Mouse (Mus musculus) heart, embryonic 16.5 days (tissue): ENCODE measurements around the gene Tnfrsf18. TPM values are rescaled to one million over a fixed set of nuclear protein-coding genes. Genes with fewer than 3 reads are reported as not detected.
A peak's percentile ranks its signal among the peaks of the same experiment; 100 is the strongest.

Experiments used
- ATAC-seq: fragments of 200-750 bp; cut with Nextera tagmentation; replicated peaks from 2 replicates; pipeline ENCODE4 v1.8.0; 2017; ENCODE audit warnings: moderate number of reproducible peaks; ENCODE audit not compliant: insufficient read depth, low FRiP score; ENCODE audit errors: extremely low read depth
- H3K27ac ChIP-seq: fragments of 300-500 bp; sonication (generic); 2 replicates; pipeline ENCODE4 v1.5.1; 2014; ENCODE audit warnings: mild to moderate bottlenecking, low read length, control low read depth, moderate library complexity
- H3K27me3 ChIP-seq: fragments of 300-500 bp; sonication (generic); 2 replicates; pipeline ENCODE4 v1.6.1; 2014; ENCODE audit warnings: low read length, mixed read lengths; ENCODE audit not compliant: control insufficient read depth, insufficient read depth
- H3K36me3 ChIP-seq: fragments of 300-500 bp; sonication (generic); 2 replicates; pipeline ENCODE4 v1.6.1; 2014; ENCODE audit not compliant: control insufficient read depth, insufficient read depth
- H3K4me1 ChIP-seq: fragments of 300-500 bp; sonication (generic); 2 replicates; pipeline ENCODE4 v1.6.1; 2014; ENCODE audit warnings: low read length, mixed read lengths; ENCODE audit not compliant: control insufficient read depth, insufficient read depth
- H3K4me2 ChIP-seq: fragments of 300-500 bp; sonication (generic); 2 replicates; pipeline ENCODE4 v1.6.1; 2014; ENCODE audit warnings: low read depth, mild to moderate bottlenecking, control low read depth, low read length
- H3K4me3 ChIP-seq: fragments of 300-500 bp; sonication (generic); 2 replicates; pipeline ENCODE4 v1.5.1; 2014; ENCODE audit warnings: mild to moderate bottlenecking, control low read depth, low read length
- H3K9ac ChIP-seq: fragments of 300-500 bp; sonication (generic); 2 replicates; pipeline ENCODE4 v1.6.1; 2014; ENCODE audit warnings: low read length, control low read depth
- H3K9me3 ChIP-seq: fragments of 300-500 bp; sonication (generic); replicated peaks from 2 replicates; pipeline ENCODE4 v1.6.1; 2016; ENCODE audit warnings: low read length; ENCODE audit not compliant: control insufficient read depth
- WGBS: fragments of 180-500 bp; shearing (Covaris S2); extraction: QIAGEN DNeasy Blood & Tissue Kit; methylation state at CpG from one replicate; pipeline ENCODE4 v1.1.7; 2014; 5-methylcytosine and 5-hydroxymethylcytosine counted together
- polyA plus RNA-seq: library from polyadenylated mRNA; unstranded; fragments of >200 nt; fragmentation: Nextera tagmentation; extraction: Ambion mirVana; gene quantifications from 2 replicates; pipeline ENCODE4 v1.2.1, GENCODE M21; 2015

Gene Tnfrsf18
- polyA plus RNA-seq, 1 experiment from 2014 or later: 2.6 TPM

DNA sequence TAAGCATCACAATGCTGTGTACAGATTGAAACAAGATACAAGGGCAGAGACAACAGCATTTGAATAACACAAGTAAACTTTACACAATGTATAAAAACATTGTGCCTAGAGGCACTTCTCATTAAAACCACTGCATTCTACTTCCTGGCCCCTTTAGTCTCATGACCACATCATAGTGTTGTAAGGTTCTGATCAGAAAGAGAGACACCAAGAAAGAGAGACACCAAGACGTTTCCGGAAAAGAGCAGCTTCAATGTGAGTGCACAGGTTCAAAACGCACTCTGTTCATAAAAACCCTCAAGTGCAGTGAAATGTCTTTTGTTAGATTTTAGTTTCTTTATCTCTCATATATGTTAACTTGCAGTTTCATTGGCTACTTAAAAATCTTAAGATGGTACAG, 21.9 kb upstream of the Tnfrsf18 start:
- no peaks in the 10 kb centered on the region for H3K4me1 ChIP-seq
- WGBS: 80% methylated on average over 3 of the region's 3 CpGs
- H3K9me3 ChIP-seq: no peaks in the 10 kb centered on the region
- peaks cover 66% of the 10 kb centered on the region for H3K36me3 ChIP-seq
- ATAC-seq: no peak
- no peak overlapping the region for H3K9ac ChIP-seq
- no peak overlapping the region for H3K4me3 ChIP-seq
- H3K4me2 ChIP-seq: no peak overlapping the region
- H3K27ac ChIP-seq: no peak overlapping the region
- no peaks in the 10 kb centered on the region for H3K27me3 ChIP-seq

DNA sequence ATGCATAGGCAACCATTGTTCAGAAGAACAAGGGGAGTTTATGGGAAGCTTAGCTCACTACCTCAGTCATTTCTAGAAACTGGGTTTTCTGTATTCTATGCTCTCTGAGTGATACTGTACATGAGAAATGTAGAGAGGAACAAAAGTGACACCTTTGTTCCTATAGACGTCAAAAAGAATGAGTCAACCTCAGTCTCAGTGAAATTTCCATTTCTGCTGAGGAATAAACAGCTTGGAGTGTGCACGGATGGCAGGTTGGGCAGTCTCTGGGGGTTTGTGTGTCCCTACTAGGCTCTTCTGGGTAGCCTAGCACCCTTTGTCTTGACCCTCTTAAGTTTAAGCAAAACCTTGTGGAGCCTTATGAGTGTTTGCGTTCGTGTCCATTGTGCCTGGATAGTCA, 17.6 kb upstream of the Tnfrsf18 start:
- no peaks in the 10 kb centered on the region for H3K9me3 ChIP-seq
- H3K27ac ChIP-seq: no peak overlapping the region
- ATAC-seq: no peak
- H3K4me3 ChIP-seq: no peak overlapping the region
- H3K4me2 ChIP-seq: no peak overlapping the region
- H3K36me3 ChIP-seq: peaks cover 50% of the 10 kb centered on the region
- H3K4me1 ChIP-seq: no peaks in the 10 kb centered on the region
- no peaks in the 10 kb centered on the region for H3K27me3 ChIP-seq
- 93% methylated on average over 4 of the region's 4 CpGs for WGBS
- no peak overlapping the region for H3K9ac ChIP-seq

DNA sequence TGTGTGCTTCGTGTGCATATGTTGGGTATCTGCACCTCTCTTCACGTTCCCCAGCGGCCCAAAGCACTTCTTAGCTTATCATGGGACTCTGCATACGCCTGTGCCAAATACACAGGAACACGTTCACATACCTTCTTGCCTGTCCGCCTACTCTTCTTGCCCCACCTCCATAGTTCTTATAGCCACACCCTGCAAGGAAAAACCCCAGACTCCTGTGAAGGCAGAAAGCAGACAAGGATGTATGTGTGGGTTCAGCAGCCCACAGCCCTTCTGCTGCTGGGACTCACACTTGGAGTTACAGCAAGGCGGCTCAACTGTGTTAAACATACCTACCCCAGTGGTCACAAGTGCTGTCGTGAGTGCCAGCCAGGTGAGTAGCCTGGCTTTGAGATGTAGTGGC, 12.3 kb upstream of the Tnfrsf18 start, which contains the start of gene Tnfrsf4:
TSS of gene Tnfrsf4 (plus strand) at position 207 of the 400 bp plus-strand sequence.
- H3K4me1 ChIP-seq: no peaks in the 10 kb centered on the region
- no peak within 1 kb of the TSS for H3K4me3 ChIP-seq
- WGBS: 72% methylated on average over 8 of the region's 8 CpGs
- peaks cover 25% of the 10 kb centered on the region for H3K36me3 ChIP-seq
- no peak within 1 kb of the TSS for H3K4me2 ChIP-seq
- H3K9me3 ChIP-seq: no peaks in the 10 kb centered on the region
- no peak within 1 kb of the TSS for H3K27ac ChIP-seq
- H3K9ac ChIP-seq: no peak within 1 kb of the TSS
- no peak for ATAC-seq
- no peaks in the 10 kb centered on the region for H3K27me3 ChIP-seq

DNA sequence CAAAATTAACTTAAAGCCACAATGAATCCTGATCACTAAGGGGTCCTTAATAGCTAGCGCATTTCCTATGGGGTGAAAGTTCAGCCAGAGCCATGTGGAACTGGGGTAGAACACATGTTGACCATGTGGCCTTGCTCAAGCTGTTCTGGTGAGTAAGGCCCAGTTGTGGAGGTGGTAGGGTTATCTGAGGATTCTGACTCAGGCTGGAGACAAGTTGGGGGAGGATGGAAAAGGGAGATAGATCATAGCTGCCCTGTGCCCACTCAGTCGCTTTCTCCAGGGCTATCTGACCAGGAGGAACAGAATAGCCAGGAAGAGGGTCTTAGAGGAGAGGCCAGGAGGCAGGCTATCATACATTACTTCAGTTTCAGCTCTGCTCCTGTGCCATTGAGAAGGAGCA, 11.5 kb upstream of the Tnfrsf18 start:
- 81% methylated on average over 2 of the region's 2 CpGs for WGBS
- Histone ChIP-seq H3K4me3 (no peak overlapping the region), H3K9me3 (no peaks in the 10 kb centered on the region), H3K27ac (no peak overlapping the region), H3K4me1 (no peaks in the 10 kb centered on the region), H3K9ac (no peak overlapping the region), H3K36me3 (peaks cover 17% of the 10 kb centered on the region), H3K4me2 (no peak overlapping the region), H3K27me3 (no peaks in the 10 kb centered on the region)
- ATAC-seq: no peak

DNA sequence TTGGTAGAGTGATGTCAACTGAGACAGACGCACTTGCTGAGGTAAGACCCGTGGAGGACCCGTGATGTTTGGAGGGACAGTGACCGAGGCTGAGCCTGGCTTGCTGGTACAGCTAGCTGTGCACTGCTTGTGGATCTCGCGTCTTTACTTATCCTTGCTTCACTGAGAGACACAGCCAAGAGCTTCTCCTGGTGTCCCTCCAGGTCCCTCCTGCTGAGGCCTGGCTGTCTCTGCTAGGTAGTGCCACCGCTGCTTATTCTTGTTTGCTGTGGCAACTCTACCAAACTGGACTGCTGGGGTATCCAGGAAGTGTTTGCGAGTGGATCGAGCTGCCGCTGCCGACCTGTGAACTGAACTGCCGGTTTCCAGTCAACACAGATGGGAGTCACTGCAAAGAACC, 6.2 kb upstream of the Tnfrsf18 start:
- H3K36me3 ChIP-seq: peaks cover 4% of the 10 kb centered on the region; the same call in 1 of the 2 replicates
- 85% methylated on average over 12 of the region's 12 CpGs for WGBS
- no peaks in the 10 kb centered on the region for H3K9me3 ChIP-seq
- no peak overlapping the region for H3K4me2 ChIP-seq
- H3K9ac ChIP-seq: no peak overlapping the region
- no peak overlapping the region for H3K4me3 ChIP-seq
- H3K4me1 ChIP-seq: peaks cover 4% of the 10 kb centered on the region
- ATAC-seq: no peak
- H3K27me3 ChIP-seq: no peaks in the 10 kb centered on the region
- no peak overlapping the region for H3K27ac ChIP-seq

DNA sequence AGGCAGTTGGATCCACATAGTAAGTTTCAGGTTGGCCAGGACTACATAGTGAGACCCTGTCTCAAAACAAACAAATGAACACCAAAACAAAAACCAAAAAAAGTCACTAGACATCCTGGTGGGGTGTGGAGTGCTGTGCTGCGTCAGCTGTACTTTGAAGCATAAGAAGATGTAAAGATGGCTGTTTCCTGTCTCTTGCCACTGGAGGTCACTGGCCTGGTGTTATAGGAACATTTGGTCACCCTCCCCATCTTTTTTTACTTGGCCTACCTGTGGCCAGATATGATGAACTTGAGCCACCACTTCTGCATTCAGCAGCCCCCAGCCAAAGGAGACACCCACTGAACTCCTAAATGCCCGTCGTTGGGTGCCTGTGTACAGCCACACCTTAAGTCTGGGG, 4.6 kb upstream of the Tnfrsf18 start:
- WGBS: 51% methylated on average over 3 of the region's 3 CpGs
- Histone ChIP-seq H3K36me3 (no peaks in the 10 kb centered on the region), H3K4me1 (peaks cover 15% of the 10 kb centered on the region), H3K4me3 (no peak overlapping the region), H3K9ac (no peak overlapping the region), H3K4me2 (no peak overlapping the region), H3K27me3 (no peaks in the 10 kb centered on the region), H3K9me3 (no peaks in the 10 kb centered on the region), H3K27ac (no peak overlapping the region)
- ATAC-seq: no peak

DNA sequence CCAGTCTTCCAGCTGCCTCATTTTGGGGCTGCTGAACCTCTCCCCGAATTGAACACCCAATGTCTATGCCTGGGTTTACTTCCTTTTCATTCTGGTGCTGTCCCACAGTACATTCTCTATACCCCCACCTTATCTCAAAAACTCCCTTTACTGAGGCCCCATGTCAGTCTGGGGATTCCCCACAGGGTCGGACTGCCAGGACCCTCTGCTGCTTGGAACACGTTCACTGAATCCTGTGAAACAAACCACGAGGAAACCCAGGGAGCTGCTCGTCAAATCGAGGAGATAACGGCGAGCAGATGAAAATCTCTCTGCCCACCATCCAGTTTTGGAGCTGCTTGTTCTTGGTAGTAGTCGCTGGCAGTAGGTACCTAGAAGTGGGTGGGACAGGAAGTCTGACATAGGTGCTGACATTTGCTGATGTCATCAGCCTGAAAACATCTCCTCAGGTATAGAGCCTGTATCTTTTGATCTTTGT, 4.0 kb upstream of the Tnfrsf18 start:
- no peak overlapping the region for H3K9ac ChIP-seq
- WGBS: 40% methylated on average over 9 of the region's 9 CpGs
- no peaks in the 10 kb centered on the region for H3K27me3 ChIP-seq
- no peak overlapping the region for H3K4me2 ChIP-seq
- ATAC-seq: 0 out of 2 replicates have a peak, but pooled peaks have one; percentile 42
- H3K36me3 ChIP-seq: no peaks in the 10 kb centered on the region
- no peak overlapping the region for H3K4me3 ChIP-seq
- no peaks in the 10 kb centered on the region for H3K9me3 ChIP-seq
- H3K4me1 ChIP-seq: peaks cover 16% of the 10 kb centered on the region
- no peak overlapping the region for H3K27ac ChIP-seq

DNA sequence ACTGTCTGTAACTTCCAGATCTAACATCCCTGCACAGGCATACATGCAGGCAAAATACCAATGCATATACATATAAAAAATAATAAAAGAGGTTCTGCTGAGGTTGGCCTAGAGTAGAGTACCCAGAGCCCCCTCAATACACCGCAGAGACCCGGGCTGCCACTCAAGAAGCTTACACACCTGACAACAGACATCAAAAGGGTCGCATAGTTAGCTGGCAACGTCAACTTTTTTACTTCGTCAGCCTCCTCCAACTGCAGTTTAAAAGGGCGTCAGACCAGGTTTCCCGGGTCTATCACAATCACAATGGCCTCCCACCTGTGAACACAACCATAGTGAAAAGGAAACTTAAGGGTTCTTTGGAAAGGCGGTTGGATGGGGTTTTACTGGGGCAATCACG, 2.4 kb upstream of the Tnfrsf18 start:
- ATAC-seq: no peak
- Histone ChIP-seq H3K4me3 (no peak overlapping the region), H3K4me1 (peaks cover 16% of the 10 kb centered on the region), H3K9ac (no peak overlapping the region), H3K4me2 (no peak overlapping the region), H3K27me3 (no peaks in the 10 kb centered on the region), H3K36me3 (no peaks in the 10 kb centered on the region; the same call in 1 of the 2 replicates), H3K9me3 (no peaks in the 10 kb centered on the region), H3K27ac (no peak overlapping the region)
- 81% methylated on average over 9 of the region's 9 CpGs for WGBS

DNA sequence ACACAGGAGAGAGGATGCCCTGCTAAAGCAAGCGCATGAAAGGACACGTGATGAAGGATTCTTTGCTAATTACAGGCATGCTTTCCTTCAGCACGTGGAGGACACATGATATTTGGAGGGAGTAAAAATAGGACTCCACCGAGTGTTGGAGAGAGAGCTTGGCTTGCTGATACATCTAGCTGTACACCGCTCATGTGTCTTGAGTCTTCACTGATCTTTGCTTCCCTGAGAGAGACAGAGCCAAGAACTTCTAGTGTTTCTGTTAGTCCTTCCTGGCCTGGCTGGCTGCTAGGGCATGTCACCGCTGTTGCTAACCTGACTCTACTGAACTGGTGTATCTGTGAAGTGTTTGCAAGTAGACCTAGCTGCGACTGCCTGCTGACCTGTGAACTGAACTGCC, 1.8 kb upstream of the Tnfrsf18 start:
- Histone ChIP-seq H3K27ac (peak overlapping the region; percentile 52; the same call in 1 of the 2 replicates), H3K27me3 (no peaks in the 10 kb centered on the region), H3K9me3 (no peaks in the 10 kb centered on the region), H3K4me1 (peaks cover 16% of the 10 kb centered on the region), H3K4me3 (no peak overlapping the region), H3K4me2 (no peak overlapping the region), H3K36me3 (no peaks in the 10 kb centered on the region; the same call in 1 of the 2 replicates), H3K9ac (no peak overlapping the region)
- WGBS: 71% methylated on average over 7 of the region's 7 CpGs
- ATAC-seq: no peak
